Mouse (Mus musculus) thymus, postnatal 36 days (tissue): Measurements from ENCODE around the gene Bcas3.

Experiments used
- DNase-seq, 2 experiments: peaks; one replicate each; pipeline ENCODE4 v3.0.0; 2022; ENCODE audit warnings: mixed read lengths in 2 of 2

The Bcas3 gene

DNA sequence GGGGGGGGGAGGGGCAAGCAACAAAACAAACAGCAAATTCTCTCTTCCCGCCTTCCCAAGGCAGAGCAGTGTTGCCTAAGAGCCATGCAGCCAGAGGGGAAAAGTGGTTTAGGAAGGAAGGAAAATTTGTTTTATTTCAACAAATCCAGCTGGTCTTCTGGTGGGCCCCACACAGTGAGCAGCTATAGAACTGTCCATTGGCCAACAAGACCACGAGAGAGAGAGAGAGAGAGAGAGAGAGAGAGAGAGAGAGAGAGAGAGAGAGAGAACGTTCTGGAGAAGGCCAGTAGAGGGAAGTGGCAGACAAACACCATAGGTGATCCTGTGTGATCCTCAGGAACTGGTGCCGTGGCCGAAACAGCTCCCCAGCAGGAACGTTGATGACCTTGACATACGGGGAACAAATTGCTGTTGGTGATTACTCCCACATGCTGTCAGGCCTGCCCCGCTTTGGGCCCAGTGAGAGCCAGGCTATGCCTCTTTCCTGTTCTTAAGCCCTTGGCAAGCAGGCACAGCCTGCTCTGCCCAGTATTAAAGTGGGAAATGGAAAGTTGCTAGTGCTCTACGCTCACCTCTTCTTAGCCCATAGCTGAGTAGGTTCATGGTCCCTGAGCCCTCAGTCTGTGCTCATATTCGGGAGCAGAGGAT lies 323.5 kb downstream of the Bcas3 start:
- no peak for DNase-seq

DNA sequence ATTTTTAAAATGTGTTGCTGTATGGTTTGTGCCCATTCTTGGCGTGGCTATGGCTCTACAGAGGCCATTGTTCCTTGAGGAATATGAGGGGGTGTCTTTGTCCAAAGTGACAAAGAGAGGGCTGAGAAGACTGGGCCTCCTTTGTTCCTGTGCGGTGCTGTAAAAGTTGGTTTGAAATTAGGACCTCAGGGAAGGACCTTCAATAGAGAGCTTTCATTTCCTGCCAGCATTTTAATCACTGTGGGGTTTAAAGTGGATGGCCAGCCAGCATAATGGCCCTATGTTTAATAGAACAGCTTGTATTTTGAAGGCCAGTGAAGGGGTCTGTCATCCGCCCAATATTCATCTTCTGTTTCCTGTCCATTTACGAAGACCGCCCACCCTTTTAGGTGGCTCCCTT lies 325.7 kb downstream of the Bcas3 start:
- no peak for DNase-seq

DNA sequence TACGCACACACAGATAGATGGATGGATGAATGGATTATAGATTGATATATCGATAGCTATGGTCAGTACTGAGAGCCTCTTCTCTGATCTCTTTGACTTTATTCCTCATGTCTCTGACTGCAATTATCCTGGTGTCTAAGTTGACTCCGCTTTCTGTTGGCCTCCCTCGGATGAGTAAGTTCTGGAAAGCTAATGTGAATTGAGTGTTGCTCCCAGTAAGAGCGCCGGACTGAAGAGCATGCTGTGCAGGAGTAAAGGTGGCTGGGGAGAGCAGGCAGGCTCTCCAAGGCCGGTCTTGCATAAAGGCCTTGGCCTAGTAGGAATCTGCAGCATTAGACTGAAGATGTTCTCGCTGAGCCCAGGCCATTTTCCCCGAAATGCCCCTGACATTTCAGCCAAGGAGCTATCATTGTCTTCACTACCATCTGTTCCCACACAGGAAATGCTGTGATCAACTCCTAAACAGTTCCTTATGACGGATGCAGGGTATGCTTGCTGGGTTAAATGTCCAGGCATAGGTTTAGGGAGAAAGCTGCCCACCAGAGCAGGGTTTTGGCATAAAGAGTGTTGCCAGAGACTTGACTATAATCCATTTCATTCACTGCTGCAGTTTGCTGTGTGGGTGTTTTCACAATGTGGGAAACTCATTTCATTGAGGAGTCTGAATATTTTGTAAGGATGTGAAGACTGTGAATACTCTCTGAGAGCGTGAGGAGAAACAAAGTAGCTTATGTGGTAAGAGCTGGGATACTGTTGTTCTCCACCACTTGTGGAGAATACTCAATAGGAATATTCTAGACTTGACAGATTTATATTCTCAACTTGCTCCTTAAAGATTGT lies 328.8 kb downstream of the Bcas3 start:
- DNase-seq = no peak

DNA sequence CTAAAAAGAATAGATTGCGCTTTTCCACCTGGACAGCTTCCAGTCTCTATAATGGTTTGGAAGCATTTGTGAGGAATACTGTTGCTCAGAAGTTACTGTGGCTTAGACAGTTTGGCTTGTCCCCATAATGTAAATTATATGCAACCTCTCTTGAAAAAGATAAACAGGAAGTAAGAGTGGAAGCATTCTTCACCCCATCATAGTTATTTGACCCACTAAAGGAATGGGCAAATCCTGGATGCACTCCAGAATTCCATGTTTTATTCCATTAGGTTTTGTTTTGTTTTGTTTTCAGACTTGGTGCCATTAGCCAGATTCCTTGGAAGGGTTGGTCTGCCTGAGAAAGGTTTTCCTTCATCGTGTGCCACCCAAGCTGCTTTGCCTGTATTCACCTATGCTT lies 332.0 kb downstream of the Bcas3 start:
- DNase-seq = no peak

DNA sequence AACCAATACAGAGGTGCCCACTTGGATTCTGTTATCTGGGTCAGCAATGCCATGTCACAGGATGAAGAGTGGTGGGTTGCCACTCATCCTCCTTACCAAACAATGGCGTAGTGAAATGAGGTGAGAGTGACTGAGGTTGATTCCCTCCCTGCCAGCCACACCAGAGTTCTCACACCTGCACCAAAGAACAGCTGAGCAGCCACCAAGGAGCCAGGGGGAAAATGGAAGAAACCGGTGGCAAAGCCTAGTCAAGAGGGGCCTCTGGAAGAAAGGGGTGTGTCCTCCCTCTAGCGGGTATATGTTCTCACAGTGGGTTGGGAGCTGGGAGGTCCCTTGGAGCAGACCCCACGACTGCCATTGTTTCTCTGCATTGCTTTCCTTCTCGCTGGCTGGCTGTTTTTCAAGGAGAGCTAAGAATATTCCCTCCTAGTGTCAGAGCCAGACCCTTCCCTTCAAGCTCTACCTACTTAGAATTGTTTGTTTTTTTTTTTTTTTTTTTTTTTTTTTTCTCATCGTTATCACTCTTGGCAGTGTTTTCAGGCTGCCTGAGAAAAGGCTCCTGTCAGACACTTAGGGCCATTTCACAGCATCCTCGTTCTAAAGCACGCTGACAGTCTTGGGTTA lies 335.0 kb downstream of the Bcas3 start:
- DNase-seq = no peak

DNA sequence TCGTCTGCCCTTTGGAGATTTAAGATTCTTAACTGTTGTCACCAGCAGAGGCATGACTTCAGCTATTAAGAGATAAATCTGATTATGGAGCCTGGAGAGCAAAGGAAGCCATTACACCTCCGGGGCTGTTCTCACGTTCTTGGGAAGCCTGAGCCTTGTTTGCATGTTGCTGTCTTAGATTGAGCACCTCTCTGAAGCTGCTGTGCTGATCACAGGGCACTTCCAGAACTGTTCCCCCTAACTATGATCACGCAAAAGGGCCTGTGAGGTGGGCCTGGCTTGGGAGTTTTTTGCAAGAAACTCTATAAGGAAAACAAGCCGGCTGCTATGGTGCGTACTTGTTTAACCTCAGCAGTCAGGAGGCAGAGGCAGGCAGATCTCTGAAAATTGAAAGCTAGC lies 335.5 kb downstream of the Bcas3 start:
- DNase-seq = no peak

- no peak for DNase-seq
Observed at GRCm38 (mm10) chr11:85689226-85689625, 336.3 kb downstream of the Bcas3 start.

- no peak for DNase-seq
Observed at GRCm38 (mm10) chr11:85691285-85691684, 338.3 kb downstream of the Bcas3 start.

- no peak for DNase-seq
Observed at GRCm38 (mm10) chr11:85695614-85696263, 342.8 kb downstream of the Bcas3 start.

- DNase-seq = no peak
Observed at GRCm38 (mm10) chr11:85696491-85697398, 343.8 kb downstream of the Bcas3 start.

- DNase-seq = no peak
Observed at GRCm38 (mm10) chr11:85697468-85697867, 344.5 kb downstream of the Bcas3 start.

- DNase-seq = no peak
Observed at GRCm38 (mm10) chr11:85698242-85698641, 345.3 kb downstream of the Bcas3 start.

GRCm38 (mm10) chr11:85704062-85704748 lies 351.2 kb downstream of the Bcas3 start:
- no peak for DNase-seq

DNA sequence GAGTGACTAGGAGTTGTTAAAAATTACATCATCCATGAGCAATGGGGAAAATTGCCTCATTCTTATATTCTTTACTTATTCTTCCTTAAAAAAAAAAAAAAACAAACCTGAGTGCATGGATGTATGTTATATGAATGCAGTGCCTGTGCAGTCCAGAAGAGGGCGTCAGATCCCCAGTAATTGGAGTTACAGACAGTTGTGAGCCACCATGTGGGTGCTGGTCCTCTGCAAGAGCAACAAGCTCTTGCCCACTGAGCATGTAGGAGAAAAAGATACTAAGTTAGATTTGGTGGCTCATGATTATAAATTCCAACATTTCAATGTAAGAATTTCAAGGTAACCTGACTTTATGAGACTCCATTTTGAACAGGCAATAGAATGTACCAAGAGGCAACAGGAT lies 353.7 kb downstream of the Bcas3 start:
- DNase-seq = no peak

DNA sequence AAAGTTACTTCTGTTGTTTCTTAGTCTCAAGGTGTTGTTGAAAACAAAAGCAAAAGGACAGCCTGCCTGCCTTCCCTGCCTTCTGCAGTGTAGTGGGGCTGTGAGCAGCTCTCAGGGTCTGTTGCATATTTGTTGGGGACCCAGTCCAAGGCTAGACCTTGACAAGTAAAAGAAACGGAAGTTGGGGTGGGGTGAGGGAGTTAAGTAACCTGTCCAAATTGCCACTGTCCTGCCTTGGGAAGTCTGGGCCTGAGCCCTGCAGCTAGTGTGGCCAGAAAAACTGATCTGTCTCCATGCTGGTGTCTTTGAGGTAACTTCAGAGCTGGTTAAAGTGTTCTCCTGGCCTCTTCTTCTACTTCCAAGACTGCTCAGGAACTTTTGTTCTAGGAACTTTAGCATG lies 354.5 kb downstream of the Bcas3 start:
- DNase-seq = no peak

DNA sequence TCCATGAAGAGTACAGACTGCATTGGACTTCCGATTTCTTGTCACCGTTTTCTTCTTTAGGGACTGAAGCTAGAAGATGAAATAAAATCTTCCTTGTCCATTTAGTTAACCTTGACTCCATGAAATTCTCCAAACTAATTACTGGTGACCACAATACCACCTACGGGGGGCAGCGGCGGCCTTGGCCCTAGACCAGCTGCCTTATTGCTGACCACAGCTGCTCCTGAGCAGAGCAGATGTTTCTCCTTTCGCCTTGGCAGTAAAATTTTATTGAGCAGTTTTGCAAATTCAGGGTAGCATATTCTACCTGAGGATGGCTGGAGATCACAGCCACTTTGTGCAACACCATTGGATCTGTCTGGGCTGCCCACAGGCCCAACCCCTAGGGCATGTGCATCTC lies 356.2 kb downstream of the Bcas3 start:
- no peak for DNase-seq

GRCm38 (mm10) chr11:85710155-85710554 lies 357.2 kb downstream of the Bcas3 start:
- DNase-seq = no peak

DNA sequence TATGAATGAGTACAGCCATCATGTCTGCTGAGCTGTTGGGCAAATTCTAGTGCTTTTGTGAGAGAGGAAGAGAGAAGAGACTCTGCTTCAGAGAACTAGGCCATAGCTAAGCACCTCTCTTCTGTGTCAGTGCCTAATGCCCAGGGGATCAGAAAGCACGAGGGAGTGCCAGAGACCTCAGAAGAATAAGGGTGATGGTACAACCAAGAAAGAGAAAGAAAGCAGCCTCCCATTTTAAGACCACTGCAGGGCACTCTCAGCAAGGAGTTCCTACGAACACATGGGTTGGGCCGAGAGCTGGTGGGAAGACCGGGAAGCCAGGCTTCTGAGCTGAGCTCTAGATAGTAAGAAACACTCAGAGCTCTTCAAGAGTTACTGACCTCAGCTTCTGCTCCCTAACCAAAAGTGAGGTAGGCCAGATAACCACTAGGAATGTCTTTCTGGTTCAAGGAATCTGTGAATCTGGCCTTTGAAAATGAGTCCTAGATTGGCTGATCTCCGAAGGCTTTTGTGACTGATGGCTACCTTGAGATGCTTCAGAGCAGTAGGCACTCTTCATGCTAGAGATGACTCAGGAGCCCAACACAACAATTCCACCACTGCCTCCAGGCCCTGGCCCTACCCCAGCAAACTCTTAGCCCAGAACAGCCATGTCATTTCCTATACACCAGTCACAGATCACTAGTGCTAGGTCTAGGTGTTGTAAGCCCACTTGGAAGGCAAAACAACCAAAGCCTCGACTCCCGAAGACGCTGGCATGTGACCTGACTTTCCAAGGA lies 359.2 kb downstream of the Bcas3 start:
- DNase-seq = no peak

- peak in 1 of 2 experiments; percentile 9 for DNase-seq
Observed at GRCm38 (mm10) chr11:85712860-85713813, 360.2 kb downstream of the Bcas3 start.

GRCm38 (mm10) chr11:85713814-85714208 lies 360.8 kb downstream of the Bcas3 start:
- no peak for DNase-seq
